Mouse (Mus musculus) urinary bladder, postnatal 4 days (tissue): ENCODE data around the gene Pigq.

Experiments used
- DNase-seq, 2 experiments: peaks; one replicate each; pipeline ENCODE4 v3.0.0; 2021 to 2022; ENCODE audit warnings: low spot score in 2 of 2

Gene Pigq

GRCm38 (mm10) chr17:25883268-25883667 lies 61.5 kb downstream of the Pigq start:
- DNase-seq: no peak

GRCm38 (mm10) chr17:25882306-25882705 lies 62.4 kb downstream of the Pigq start:
- DNase-seq: no peak

- DNase-seq: no peak
Measured at GRCm38 (mm10) chr17:25881691-25882090, 63.0 kb downstream of the Pigq start.

- no peak for DNase-seq
Measured at GRCm38 (mm10) chr17:25880913-25881641, 63.7 kb downstream of the Pigq start.

GRCm38 (mm10) chr17:25880196-25880910 lies 64.4 kb downstream of the Pigq start, which contains the start of gene Wfikkn1:
TSS of gene Wfikkn1 (minus strand) at chr17:25880858.
- DNase-seq: no peak

GRCm38 (mm10) chr17:25879750-25880149 lies 65.0 kb downstream of the Pigq start:
- DNase-seq: no peak

GRCm38 (mm10) chr17:25879261-25879660 lies 65.5 kb downstream of the Pigq start:
- DNase-seq: no peak

GRCm38 (mm10) chr17:25878611-25879180 lies 66.0 kb downstream of the Pigq start:
- no peak for DNase-seq

- DNase-seq: no peak
Measured at GRCm38 (mm10) chr17:25877741-25878610, 66.8 kb downstream of the Pigq start.

GRCm38 (mm10) chr17:25877025-25877424 lies 67.7 kb downstream of the Pigq start:
- no peak for DNase-seq
